Mouse (Mus musculus): ENCODE measurements around the gene Fkbp5. TPM values are rescaled to one million over a fixed set of nuclear protein-coding genes. Genes with fewer than 3 reads are reported as not detected.
A peak's percentile ranks its signal among the peaks of the same experiment; 100 is the strongest.

Gene Fkbp5
- total RNA-seq, 2 experiments from 2014 or later: 50.0 to 72.1 TPM

DNA sequence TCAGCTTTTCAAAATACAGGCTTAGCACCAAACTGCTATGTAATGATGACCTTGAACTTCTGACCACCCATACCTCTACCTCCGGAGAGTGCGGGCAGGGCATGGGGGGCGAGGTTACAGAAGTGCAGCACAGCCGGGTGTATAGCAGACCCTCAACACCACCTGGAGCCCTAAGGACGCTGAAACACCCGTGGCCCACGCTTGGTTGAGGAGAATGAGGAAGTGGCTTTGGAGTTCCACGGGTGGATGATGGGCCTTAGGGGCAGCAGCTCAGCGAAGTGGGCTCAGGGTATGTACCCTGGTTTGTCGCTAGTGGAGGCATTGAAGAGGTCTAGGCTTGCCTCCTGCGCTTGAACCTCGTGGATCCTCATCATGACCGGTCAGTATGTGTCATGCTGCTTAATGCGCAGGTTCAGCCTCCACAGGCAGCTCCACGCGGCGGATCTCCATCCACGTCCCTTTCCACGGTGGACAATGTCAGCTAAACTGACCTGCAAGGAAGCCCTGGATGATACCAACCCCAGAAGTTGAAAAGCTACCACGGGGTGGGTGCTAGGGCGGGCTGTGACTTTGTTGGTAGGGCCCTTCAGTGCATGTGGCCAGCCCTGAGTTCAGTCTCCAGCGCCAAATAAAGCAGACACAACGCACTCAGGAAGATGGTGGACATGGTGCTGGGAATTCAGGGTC, 6.8 kb upstream of the Fkbp5 start:
- DNase-seq: peak in 1 of 2 experiments; percentile 55
- intact Hi-C loops (cut with DNase I): loop anchor here (2.0 to 10.0 kb wide), 2 partner anchors 39 to 299 kb away; no protein-coding TSS in a partner anchor

DNA sequence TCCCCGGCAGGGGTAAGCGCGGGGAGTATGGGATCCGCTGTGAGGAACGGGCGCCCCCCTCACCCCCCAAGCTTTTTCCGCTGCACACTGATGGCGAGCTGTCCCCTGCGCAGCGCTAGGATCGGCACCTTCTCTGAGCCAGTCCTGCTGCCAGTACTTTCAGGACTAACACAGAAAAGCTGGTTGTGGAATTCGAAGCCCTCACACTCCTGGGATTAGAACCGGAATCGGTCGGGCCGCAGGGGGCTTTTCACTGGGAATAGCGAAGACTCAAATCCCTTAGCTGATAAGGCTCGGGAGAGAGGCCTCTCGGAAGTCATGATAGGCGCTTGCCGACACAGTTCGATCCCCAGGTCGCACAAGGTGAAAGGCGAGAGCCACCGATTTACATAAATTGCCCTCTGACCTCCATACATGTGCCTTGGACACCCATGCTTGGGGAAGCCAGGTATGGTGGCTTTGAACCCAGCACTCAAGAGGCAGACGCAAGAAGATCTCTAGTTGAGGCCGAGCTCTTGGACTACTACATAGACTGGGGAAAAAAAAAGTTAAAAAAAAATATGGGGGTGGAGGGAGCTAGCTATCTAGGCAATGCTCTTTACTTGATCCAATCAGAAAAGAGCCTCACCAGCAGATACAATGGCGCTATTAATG, 6.2 kb upstream of the Fkbp5 start:
- no peak for DNase-seq
- intact Hi-C loops (cut with DNase I): loop anchor here (2.0 to 10.0 kb wide), 2 partner anchors 39 to 299 kb away; no protein-coding TSS in a partner anchor

DNA sequence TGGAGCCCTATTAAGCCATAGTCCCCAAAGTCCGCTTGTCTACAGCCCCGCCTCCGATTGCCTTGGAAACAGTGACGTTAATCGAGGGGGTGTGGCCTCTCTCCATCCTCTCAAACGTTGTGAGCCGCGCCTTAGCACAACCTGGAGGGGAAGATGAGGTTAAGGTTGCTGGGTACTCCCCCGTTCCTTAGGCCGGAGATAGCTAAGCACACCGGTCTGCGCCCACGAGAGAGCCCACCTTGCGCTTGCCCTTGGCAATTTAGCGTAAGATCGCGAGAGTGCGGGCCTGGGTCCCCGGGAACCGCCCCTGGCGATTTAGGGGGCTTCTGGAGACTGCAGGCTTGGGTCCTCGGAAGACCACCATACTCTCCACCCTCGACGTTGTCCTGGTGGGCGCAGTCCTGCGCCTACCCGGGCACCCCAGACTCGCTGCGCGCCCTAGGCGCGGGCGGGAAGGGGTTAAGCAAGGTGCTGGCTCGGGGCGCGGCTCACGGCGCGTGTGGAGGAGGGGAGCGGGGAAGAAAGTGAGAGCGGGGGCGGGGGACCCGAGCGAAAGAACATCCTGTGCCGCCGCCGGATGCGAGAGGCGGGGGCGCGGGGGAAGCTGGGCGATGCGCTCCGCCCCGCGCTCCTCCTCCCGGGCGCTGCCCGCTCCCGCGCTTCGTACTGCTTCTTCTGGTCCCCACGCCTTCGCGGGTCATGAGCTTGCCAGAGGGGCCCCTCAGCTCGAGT, 5.5 kb upstream of the Fkbp5 start:
- peak; percentile 97 to 98 for DNase-seq
- intact Hi-C loops (cut with DNase I): loop anchor here (10.0 kb wide), 1 partner anchor 298 kb away; no protein-coding TSS in a partner anchor

DNA sequence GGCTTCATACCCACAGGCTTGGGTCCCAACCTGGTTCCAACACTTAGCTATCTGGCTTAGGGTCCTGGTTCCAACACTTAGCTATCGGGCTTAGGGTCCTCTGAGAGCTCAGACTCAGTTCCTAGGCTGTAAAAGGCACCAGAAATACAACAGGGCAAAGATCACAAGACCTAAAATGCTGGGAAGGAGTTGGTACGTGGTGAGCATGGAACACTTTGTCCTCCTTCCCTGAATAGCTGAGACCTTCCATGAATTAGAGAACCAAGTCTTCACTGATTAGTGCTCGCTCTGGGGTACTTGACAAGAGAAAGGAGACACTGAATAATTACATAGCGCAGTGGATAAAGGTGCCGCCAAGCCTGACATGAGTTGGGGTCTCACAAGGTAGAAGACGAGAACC, 4.6 kb upstream of the Fkbp5 start:
- intact Hi-C loops (cut with DNase I): loop anchor here (10.0 kb wide), 1 partner anchor 297 kb away; no protein-coding TSS in a partner anchor
- DNase-seq: no peak

DNA sequence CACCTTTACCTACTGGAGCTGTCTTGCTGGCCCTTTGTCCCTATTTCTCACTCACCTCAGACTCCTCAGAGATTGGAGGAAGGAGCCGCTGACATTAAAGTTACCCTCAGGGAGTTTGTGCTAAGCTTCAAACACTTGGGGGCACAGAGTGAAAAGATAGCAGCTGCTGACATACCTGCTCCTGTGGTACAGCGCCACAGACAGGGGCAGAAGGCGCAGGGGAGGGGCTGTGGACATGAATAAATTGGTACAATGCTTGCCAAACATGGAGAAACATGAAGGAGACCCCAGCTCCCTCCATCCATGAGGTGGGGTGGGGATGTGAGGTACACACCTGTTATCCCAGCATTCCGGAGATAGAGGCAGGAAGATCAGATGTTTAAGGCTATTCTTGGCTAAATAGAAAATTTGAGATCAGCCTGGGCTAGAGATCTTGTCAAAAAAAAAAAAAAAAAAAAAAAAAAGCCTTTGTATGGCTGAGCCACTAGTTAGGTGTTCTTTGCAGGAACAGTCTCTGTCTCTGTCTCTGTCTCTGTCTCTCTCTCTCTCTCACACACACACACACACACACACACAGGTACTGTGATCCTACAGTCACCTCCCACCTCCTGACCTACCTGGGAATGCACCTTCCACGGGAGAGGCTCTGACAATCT, 3.9 kb upstream of the Fkbp5 start:
- DNase-seq: no peak
- intact Hi-C loops (cut with DNase I): loop anchor here (10.0 kb wide), 1 partner anchor 296 kb away; no protein-coding TSS in a partner anchor

DNA sequence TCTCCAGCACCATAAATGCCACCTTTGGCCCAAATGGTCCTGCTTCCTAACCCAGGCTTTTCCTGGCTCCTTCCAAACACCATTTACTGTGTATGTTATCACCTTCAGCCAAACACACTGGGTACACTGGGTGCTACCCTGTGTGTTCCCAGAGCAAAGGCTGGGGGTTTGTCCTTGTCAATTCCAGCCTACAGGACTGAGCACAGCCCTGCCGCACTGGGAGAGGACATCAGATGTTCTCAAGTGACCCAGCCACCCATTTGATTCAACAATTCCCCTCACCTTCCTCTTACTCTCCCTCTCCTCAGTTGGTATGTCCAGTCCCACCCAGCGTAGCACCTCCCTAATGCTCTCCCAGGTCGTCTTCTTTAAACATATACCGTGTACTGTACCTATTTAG, 3.2 kb upstream of the Fkbp5 start:
- DNase-seq: no peak
- intact Hi-C loops (cut with DNase I): loop anchor here (10.0 kb wide), 1 partner anchor 296 kb away; no protein-coding TSS in a partner anchor

DNA sequence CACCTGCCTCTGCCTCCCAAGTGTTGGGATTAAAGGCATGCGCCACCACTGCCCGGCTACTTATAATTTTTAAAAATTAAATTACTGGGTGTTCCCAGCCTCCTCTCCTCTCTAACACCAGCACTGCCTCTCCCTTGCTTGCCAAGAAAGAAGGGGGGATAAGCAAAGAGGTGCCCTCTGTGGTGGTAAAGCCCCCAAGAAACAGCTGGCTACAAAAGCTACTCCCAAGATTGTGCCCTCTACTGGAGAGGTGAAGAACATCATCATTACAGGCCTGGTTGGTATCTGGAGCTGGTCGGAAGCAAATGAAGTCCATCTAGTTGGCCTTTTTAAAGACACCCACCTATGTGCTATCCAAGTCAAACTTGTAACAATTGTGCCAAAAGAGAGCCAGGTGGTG, 2.5 kb upstream of the Fkbp5 start:
- peak in 1 of 2 experiments; percentile 47 for DNase-seq
- intact Hi-C loops (cut with DNase I): loop anchor here (10.0 kb wide), 2 partner anchors 295 to 495 kb away; no protein-coding TSS in a partner anchor

DNA sequence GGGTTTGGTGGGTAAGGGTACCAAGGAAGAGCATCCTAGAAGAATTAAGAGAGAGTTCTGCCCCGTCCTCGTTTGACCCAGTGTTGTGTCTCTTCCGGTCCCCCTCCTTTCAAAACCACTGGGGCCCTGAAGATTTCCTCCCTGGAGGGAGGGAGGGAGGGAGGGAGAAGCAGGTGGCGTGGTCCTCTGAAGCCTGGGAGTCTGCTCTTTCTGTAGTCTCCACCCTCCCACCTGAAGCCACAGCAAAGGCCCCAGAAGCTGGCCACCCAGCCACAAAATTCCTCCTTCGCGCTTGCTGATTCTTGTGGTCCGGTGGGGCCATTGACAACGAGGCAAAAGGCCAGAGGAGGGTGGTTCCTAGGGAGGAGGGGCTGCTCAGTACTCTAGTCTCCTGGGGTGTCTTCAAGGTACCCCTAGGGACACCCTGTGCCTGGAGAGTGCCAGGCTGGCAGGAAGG, 1.3 kb upstream of the Fkbp5 start:
- intact Hi-C loops (cut with DNase I): loop anchor here (10.0 kb wide), 1 partner anchor 494 kb away; no protein-coding TSS in a partner anchor

DNA sequence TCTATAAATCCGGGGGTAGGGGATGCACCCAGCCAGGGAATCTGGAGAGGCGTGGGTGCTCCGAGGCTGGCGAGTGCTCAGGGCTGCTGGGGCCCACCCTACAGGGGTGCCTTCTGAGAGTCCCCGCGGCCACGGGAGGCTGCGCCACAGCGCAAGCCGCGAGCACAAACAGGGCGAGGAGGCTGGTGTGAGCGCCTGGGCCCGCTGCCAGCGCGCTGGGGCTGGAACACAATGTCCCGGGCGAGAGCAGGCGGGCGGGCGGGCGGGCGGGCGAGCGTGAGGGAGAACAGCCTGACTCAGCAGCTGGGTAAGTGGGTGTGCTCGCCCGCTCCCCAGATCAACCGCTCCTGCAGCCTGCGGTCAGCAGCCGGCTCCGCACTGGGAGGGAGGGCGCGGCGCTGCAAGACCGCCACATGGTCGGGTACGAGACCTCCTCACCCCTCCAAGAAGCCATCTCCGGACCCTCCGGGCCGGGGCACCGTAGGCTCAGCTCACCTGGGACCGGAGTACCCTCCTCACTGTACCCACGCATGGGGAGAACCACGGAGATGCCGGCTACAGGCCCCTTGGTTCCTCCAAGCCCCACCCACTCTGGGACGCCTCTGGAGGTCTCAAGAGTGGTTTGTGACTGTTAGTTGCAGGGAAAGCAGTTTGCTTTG, 758 bp upstream of the Fkbp5 start:
- peak; percentile 97 to 98 for DNase-seq
- intact Hi-C loops (cut with DNase I): loop anchor here (10.0 kb wide), 1 partner anchor 493 kb away; no protein-coding TSS in a partner anchor

More for the DNA sequence above, 1.3 kb upstream of the Fkbp5 start:
- DNase-seq: peak; percentile 66 to 83

DNA sequence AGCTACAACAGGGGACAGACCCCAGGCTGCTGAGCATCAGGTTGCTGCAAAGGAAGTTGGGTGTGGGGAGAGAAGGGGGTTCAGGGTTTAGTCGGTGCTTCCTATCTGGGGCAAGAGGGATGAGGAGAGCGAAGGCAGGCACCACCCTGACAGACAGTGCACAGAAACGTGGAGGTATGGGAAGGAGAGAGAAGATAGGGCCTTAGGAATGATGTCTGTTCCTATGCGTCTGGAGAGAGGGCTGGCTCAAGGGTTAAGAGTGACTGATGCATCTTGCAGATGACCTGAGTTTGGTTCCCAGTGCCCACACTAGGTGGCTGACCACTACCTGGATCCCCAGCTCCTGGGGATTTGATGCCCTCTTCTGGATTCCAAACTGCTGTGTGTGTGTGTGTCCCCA, 446 bp downstream of the Fkbp5 start:
- intact Hi-C loops (cut with DNase I): loop anchor here (10.0 kb wide), 1 partner anchor 492 kb away; no protein-coding TSS in a partner anchor
- peak in 1 of 2 experiments; percentile 37 for DNase-seq

DNA sequence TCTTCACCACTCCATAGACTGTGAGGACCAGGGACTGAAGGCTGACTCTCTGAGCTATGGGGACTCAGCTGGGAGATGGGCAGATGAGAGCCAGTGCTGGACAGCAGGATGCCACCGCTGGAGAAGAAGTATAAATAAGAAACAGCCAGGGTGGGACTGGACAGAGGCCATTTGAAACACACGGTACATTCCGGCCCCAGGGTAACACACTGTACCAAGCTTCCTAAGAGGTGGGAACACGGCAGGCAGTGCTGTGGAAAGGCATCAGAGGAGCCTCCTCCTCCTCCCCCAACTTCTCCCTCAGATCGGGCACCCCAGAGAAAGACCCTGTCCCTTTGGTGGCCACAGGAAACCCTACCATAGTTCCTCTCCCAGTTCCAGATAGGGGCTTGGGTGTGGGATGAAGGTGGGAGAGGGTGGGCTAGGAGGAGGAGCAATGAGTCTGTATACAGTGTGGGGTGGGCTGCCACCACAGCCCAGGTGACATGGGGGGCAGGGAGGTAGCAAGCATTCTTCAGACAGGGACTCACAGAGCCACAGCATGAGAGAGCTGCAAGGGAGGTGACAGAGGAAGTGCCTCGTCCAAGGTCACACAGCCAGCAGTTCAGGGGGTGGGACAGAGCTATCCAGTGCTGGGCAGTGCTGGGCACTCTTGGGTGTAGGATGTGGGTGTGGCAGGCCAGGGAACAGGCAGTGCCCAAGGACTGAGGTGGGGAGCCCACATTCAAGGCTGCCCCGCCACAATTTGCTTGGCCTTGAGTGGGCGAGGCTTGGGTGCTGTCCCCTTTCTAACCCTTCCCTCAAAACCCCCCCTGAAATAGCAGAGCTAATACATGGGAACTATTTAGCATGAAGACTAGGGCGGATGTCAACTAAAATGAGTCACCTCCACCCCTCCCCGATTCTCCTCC, 1.6 kb downstream of the Fkbp5 start:
- intact Hi-C loops (cut with DNase I): loop anchor here (10.0 kb wide), 1 partner anchor 491 kb away; no protein-coding TSS in a partner anchor
- peak; percentile 65 to 78 for DNase-seq

DNA sequence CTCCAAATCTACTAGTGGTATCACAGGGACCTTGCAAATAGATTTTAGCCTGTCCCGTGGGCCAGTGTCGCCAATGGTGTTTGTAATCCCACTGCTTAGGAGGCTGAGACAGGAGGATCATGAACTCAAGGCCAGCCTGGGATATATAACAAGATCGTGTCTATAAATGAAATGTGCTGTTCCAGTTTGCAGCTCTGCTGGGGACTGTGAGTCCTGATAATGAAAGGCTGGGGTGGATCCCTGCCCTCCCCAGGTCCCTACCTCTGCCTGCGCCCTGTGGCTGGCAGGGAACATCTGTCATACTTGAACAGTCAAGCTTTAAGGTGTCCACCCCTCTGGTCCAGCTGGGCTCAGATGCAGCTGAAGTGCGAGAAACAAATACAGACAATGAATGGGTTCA, 2.8 kb downstream of the Fkbp5 start:
- intact Hi-C loops (cut with DNase I): loop anchor here (10.0 kb wide), 1 partner anchor 490 kb away; no protein-coding TSS in a partner anchor
- DNase-seq: peak in 1 of 2 experiments; percentile 31

DNA sequence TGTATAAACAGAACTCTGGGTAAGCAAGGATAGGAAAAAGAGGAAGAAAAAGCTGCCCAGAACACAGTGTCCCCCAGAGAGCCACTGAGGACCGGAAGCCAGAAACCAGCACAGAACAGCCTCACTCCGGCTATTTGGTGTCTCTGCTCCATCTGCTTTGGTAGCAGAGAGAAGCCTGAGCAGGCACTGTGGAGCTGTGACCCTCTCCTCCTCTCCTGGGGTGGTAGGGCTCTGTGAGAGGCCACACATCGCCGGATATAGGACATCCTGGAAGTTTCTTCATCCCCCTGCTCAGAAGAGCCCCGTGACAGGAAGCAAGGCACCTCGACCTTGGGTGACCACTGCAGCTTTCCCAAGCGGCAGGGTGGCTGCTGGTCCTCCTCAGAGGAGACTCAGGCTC, 3.5 kb downstream of the Fkbp5 start:
- intact Hi-C loops (cut with DNase I): loop anchor here (10.0 kb wide), 1 partner anchor 489 kb away; no protein-coding TSS in a partner anchor
- peak; percentile 65 to 71 for DNase-seq

DNA sequence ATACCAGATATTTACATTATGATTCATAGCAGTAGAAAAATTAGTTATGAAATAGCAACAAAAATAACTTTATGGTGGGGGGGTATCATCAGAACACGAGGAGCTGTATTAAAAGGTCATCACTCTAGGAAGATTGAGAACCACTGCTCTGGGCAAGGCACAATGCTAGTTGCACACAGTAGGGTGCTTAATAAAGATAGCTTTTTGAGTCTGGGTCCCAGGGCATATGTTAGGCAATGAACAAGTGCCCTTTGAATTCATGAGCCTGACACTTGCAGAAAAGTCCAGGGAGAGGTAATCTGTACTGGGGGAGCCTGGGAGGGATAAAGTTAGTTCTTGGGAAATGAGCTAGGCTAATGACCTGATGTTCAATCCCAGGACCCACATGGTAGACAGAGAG, 4.0 kb downstream of the Fkbp5 start:
- intact Hi-C loops (cut with DNase I): loop anchor here (10.0 kb wide), 1 partner anchor 489 kb away; no protein-coding TSS in a partner anchor
- peak in 1 of 2 experiments; percentile 47 for DNase-seq

DNA sequence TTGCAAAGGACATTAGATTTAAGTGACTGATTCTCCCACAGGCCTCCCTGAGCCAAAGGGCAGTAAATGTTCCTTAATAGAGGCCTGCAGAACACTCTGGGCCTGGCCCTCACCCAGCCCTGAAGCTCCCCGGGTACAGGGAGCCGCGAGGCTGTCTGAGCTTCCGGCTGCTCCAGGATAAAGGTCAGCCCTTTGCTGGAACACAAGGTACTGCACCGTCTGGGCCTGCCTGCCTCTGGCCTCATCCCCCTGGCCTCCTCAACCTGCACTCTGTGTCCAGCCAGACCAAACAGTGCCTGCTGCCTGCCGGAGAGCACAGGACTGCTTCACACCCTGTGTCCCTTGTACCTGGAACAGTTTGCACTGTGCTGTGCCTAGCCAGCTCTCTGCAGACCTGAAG, 4.6 kb downstream of the Fkbp5 start:
- intact Hi-C loops (cut with DNase I): loop anchor here (10.0 kb wide), 1 partner anchor 488 kb away; no protein-coding TSS in a partner anchor

DNA sequence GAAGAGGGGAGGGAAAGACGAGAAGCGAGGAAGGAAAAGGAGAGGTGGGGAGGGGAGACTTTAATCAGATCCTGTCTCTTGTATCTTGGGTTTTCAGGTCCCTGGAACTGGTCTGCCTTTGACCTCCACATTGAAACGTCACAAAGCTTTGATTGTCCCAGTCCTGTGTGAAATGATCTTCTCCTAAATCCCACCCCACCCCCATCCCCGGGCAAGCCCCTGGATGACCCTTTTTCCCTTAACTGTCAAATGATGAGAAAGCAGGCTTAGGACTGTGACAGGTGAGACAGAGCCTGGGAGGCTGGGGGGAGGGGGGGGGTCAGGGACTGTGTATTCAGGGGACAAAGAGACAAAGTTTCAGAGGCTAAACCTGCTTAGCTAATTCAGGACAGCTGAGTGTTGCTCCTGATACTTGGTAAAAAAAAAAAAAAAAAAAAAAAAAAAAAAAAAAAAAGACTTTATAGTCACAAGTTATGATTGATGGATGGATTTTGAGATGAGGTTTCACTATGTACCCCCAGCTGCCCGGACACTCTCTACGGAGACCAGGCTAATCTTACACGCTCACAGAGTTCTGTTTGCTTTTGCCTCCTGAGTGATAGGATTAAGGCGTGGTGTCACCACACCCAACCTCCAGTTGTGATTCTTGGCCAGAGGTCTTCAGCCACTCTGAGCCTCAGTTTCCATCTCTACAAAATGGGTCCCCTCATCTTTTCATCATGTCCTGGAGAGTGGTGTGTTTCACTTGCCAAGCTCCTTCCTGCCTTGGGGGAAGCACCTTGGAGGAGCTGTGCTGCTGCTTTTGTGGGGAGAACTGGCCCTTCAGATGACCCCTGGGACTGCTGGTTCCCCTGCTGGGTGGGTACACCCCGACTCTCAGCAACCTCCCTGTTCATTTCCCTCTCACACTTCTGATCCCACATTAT, 5.4 kb downstream of the Fkbp5 start:
- DNase-seq: peak in 1 of 2 experiments; percentile 25
- intact Hi-C loops (cut with DNase I): loop anchor here (10.0 kb wide), 1 partner anchor 487 kb away; no protein-coding TSS in a partner anchor

More for the DNA sequence above, 4.6 kb downstream of the Fkbp5 start:
- DNase-seq: peak; percentile 83 to 86
